Mouse (Mus musculus): ENCODE data around the gene Lrsam1. TPM values are rescaled to one million over a fixed set of nuclear protein-coding genes. Genes with fewer than 3 reads are reported as not detected.

Gene Lrsam1
- polyA plus RNA-seq, 1 experiment, result 13.1 TPM

DNA sequence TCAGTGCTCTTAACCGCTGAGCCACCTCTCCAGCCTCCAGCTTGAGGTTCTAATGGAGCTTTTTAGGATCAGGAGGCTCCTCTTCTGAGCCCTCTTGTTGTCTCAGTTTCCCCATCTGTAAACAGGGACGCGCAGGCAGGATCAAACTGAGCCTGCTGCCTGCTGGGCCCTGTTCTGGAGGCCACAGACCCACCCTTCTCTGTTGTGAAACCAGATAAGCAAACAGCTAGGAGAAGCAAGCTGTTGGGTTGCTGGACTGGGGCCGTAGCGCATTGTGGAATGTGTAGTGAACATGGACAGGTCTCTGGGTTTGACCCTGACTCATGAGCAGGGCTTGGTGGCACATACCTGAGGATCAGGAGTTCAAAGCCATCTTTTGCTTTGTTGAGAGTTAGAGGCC lies 56.8 kb downstream of the Lrsam1 start:
- H3K4me1 ChIP-seq (ENCODE audit: control insufficient read depth, insufficient read depth, insufficient read length, low read length), result peaks cover 17% of the 10 kb centered on the region
- H3K4me3 ChIP-seq (ENCODE audit: insufficient read depth, low read depth, low read length), result no peak overlapping the region
- no peak overlapping the region for H3K27ac ChIP-seq (replicated peaks; ENCODE audit: low read depth, low read length)

DNA sequence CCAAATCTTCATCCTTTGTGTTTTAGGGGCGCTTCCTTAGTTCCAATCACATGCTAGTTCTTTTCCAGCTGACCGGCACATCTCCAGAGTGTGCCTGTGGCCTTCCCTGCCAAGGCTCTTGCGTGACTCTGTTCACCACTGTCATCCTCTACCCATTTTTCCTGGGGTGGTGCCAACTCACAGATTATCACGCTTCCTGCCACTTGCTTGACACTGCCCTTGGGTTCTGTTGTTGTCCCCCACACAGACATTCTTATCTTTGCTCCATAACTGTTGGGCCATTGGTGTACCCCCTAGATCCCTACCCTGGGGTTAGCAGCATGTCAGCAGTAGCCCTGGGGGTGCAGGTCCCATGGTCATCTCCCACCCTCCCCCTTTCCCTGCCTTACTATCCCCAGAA lies 57.9 kb downstream of the Lrsam1 start:
- H3K4me1 ChIP-seq (ENCODE audit: control insufficient read depth, insufficient read depth, insufficient read length, low read length), result peaks cover 17% of the 10 kb centered on the region
- no peak overlapping the region for H3K27ac ChIP-seq (replicated peaks; ENCODE audit: low read depth, low read length)
- H3K4me3 ChIP-seq (ENCODE audit: insufficient read depth, low read depth, low read length), result no peak overlapping the region

DNA sequence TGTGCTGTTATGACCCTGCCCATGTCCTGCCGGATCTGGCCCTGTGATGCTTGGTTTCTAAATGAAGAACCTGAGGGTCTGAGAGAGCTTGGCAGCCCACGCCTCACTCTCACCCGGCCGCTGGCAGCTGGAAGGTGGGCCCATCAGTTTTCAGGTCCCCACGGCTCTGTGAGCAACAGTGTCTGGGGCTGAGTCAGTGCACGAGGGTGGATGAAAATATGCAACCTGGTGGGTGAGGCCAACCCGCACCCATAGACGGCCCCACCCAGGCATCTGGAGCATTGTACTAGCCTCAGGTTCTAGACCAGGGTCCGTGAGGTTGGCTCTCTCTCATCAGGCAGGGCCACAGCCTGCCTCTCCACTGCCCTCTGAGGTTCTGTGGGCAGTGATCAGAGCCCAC lies 59.3 kb downstream of the Lrsam1 start:
- H3K27ac ChIP-seq (replicated peaks; ENCODE audit: low read depth, low read length), result no peak overlapping the region
- H3K4me3 ChIP-seq (ENCODE audit: insufficient read depth, low read depth, low read length), result no peak overlapping the region
- peaks cover 20% of the 10 kb centered on the region for H3K4me1 ChIP-seq (ENCODE audit: control insufficient read depth, insufficient read depth, insufficient read length, low read length)

DNA sequence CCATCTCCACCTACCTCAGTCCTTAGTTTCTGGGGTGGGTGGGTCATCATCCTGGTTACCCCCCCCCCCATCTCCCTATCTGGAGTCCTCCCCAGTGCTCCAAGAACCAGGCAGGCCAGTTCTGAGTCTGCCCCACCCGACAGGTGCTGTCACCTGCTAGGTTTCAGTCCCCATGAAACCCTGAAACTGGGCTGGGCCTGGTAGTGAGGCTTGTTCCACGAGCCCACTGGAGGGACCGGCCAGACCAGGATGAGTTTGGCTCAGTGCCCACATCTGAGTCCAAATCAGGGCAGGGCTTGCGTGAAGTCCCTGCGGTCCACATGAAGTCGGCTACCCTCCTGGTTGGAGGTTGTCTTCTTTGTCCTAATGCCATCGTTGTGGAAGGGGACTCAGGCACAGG lies 62.4 kb downstream of the Lrsam1 start:
- H3K4me3 ChIP-seq (ENCODE audit: insufficient read depth, low read depth, low read length), result no peak overlapping the region
- peaks cover 21% of the 10 kb centered on the region for H3K4me1 ChIP-seq (ENCODE audit: control insufficient read depth, insufficient read depth, insufficient read length, low read length)
- no peak overlapping the region for H3K27ac ChIP-seq (replicated peaks; ENCODE audit: low read depth, low read length)

DNA sequence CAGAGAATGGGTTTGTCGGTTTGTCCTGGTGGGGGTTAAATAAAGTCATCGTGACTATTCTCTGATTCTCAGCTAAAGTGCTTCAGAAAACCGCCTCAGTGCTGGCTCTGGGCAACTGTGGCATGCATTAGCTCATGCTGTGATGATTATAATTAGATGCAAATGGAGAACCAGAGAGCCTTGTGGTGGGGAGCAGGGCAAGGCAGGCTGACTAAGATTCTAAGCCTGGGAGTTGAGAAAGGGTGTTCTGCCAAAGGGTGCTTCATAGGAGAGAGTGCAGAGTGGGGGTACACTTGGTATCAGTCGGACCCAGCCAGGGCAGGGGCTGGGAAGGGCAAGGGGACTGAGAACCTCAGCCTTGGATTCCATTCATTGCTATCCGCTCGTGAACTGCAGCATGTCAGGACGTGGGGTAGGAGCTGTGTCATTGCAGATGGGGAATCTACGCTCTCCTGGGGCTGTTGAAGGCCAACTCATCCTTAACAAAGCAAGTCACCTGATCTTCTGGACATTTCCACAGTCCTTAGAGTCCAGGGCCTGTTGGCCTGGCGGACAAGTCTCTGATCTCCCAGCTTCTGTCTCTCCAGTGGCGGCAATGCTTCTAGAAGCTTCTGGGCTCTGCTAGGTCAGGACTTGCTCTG lies 64.8 kb downstream of the Lrsam1 start:
- peak overlapping the region; percentile 35; the same call in 1 of the 2 replicates for H3K27ac ChIP-seq (replicated peaks; ENCODE audit: low read depth, low read length)
- peaks cover 25% of the 10 kb centered on the region for H3K4me1 ChIP-seq (ENCODE audit: control insufficient read depth, insufficient read depth, insufficient read length, low read length)
- no peak overlapping the region for H3K4me3 ChIP-seq (ENCODE audit: insufficient read depth, low read depth, low read length)

DNA sequence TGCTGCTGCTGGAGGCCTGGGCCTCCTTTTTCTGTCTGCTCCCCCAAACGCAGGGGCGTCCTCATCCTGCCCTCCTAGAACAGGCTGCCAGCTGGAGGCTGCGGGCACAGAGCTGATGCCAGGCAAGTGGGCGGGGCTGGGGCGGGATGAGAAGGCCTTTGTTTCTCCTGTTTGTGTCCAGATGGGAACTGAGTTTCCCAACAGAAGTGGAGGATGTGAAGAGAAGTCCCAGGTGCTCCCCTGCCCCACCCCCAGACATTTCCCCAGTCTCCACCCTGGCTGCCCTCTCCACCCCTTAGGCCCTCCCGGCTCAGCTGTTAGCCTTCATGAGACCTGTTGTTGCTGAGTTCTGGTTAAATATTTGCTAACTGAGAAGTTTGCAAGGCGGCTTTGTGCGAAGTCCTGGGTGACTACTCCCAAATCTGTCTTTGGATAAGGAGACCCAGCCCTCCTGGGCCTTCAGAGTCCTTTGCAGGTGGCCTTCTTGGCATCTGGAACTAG lies 65.8 kb downstream of the Lrsam1 start:
- H3K4me1 ChIP-seq (ENCODE audit: control insufficient read depth, insufficient read depth, insufficient read length, low read length), result peaks cover 25% of the 10 kb centered on the region

DNA sequence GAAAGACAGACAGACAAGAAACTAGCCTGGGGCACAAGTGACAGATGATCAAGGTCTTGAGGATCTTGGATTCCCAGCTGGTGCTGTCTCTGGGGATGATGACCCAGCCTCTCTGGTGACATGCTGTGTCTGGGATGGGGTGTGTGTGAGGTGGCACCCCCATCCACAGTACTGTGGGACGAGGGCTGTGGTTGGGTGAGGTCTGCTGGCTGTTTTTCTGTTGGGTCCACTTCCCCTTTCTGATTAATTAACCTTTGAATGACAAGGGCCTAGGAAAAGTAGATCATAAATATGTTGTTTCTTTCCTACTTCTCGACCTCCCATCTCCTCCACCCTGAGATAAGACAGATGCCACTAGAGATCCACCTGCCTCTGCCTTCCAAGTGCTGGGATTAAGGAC lies 67.3 kb downstream of the Lrsam1 start:
- peaks cover 34% of the 10 kb centered on the region for H3K4me1 ChIP-seq (ENCODE audit: control insufficient read depth, insufficient read depth, insufficient read length, low read length)
- peak overlapping the region; percentile 19; the same call in 1 of the 2 replicates for H3K27ac ChIP-seq (replicated peaks; ENCODE audit: low read depth, low read length)
- H3K4me3 ChIP-seq (ENCODE audit: insufficient read depth, low read depth, low read length), result no peak overlapping the region

More for the DNA sequence above, 65.8 kb downstream of the Lrsam1 start:
- Histone ChIP-seq H3K4me3 (ENCODE audit: insufficient read depth, low read depth, low read length) (no peak overlapping the region), H3K27ac (replicated peaks; ENCODE audit: low read depth, low read length) (peak overlapping the region; percentile 33; the same call in 1 of the 2 replicates)

DNA sequence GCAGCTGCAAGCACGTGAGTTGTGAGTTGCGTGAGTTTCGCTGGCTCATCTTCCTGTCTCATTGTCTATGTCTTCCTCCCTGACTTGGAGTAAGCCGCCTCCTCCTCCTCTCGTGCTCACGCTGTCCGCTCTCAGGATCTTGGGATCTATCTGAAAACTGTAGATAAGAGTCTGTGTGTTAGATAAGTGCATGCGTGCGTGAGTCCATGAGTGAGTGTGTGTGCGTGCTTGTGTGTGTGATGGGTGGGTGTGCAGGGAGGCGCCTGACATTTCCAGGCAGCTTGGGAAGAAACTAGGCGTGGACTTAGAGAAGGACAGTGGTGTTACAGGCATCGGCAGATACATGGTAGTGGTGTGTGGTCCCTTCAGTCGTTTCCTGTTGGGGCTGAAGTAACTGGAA lies 68.9 kb downstream of the Lrsam1 start:
- Histone ChIP-seq H3K4me1 (ENCODE audit: control insufficient read depth, insufficient read depth, insufficient read length, low read length) (peaks cover 31% of the 10 kb centered on the region), H3K27ac (replicated peaks; ENCODE audit: low read depth, low read length) (peak overlapping the region; percentile 17; the same call in 1 of the 2 replicates), H3K4me3 (ENCODE audit: insufficient read depth, low read depth, low read length) (no peak overlapping the region)

DNA sequence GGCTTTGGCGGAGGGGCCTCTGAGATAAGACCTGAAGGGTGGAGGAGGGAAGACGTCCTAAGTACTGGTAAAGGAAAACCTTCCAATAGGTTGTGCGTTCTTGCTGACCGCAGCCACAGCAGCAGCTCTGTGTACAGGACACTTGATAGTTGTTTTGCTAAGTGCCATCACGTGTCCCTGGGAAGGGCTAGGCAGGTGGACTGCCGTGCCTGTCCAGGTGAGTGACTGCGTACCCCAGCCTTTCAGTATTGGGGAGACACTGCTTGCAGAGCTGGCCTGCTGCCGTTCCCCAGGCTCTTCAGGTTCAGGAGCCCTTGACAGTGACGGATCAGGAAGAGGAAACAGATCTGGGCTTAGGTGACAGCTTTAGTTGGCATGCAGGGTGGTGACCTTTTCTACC lies 70.1 kb downstream of the Lrsam1 start:
- Histone ChIP-seq H3K27ac (replicated peaks; ENCODE audit: low read depth, low read length) (no peak overlapping the region), H3K4me3 (ENCODE audit: insufficient read depth, low read depth, low read length) (no peak overlapping the region), H3K4me1 (ENCODE audit: control insufficient read depth, insufficient read depth, insufficient read length, low read length) (peaks cover 24% of the 10 kb centered on the region)

DNA sequence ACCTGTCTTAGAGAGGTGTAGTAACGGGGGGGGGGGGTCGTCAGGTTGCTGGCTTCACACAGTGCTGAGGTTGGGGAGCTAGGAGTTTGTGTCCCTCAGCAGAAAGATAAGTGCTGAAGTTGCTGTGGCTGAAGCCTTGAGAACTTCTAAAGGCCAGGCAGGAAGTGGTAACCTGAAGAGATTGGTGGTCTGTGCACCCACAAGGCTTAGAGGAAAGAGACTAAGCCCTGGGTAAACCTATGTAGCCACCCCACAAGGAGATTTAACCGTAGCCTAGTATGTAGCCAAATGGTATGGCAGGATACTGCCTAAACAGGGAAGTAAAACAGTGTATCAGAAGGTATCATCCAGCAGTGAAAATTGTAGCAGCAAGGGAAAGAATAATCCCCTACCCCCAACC lies 71.1 kb downstream of the Lrsam1 start:
- Histone ChIP-seq H3K27ac (replicated peaks; ENCODE audit: low read depth, low read length) (0 out of 2 replicates have a peak overlapping the region, but pooled peaks have one; percentile 24), H3K4me1 (ENCODE audit: control insufficient read depth, insufficient read depth, insufficient read length, low read length) (peaks cover 18% of the 10 kb centered on the region), H3K4me3 (ENCODE audit: insufficient read depth, low read depth, low read length) (no peak overlapping the region)

DNA sequence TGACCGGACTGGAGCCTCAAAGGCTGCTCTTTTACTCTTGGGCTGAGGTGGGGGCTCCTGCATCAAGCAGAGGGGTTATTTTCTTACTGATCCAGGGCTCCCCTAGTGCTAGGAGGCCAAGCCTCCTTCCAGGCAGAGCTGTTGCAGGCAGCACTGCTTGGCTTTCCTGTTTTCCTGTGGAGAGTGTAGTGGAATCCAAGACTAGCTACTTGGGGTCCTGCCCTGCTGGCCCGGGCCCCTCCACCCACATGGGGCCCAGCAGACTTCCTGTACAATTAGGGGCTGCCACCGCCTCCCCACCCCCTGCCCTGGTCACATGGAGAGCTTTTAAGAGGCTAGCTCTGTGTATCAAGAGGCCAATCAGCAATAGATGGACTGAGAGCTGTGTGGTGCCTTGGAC lies 72.9 kb downstream of the Lrsam1 start:
- Histone ChIP-seq H3K4me1 (ENCODE audit: control insufficient read depth, insufficient read depth, insufficient read length, low read length) (peaks cover 27% of the 10 kb centered on the region), H3K4me3 (ENCODE audit: insufficient read depth, low read depth, low read length) (no peak overlapping the region), H3K27ac (replicated peaks; ENCODE audit: low read depth, low read length) (no peak overlapping the region)

DNA sequence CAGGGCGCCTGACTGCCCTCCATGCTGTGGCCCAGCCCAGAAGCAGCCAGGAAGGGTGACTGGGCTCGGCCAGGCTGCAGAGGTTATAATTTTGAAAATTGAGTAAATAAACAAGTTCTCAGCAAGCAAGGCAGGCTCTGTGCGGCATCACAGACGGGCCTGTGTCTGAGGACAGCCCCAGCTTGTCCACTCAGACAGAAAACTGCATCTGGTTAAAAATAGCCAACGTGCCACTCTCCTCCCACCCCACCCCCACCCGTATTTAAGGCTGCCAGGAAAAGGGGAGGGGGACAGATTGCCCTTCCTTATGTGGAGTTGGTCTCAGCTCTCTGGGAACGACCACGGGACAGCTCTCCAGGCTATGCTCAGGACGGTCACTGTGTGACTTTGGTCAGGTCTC lies 73.4 kb downstream of the Lrsam1 start:
- Histone ChIP-seq H3K4me1 (ENCODE audit: control insufficient read depth, insufficient read depth, insufficient read length, low read length) (peaks cover 27% of the 10 kb centered on the region), H3K4me3 (ENCODE audit: insufficient read depth, low read depth, low read length) (no peak overlapping the region), H3K27ac (replicated peaks; ENCODE audit: low read depth, low read length) (no peak overlapping the region)

DNA sequence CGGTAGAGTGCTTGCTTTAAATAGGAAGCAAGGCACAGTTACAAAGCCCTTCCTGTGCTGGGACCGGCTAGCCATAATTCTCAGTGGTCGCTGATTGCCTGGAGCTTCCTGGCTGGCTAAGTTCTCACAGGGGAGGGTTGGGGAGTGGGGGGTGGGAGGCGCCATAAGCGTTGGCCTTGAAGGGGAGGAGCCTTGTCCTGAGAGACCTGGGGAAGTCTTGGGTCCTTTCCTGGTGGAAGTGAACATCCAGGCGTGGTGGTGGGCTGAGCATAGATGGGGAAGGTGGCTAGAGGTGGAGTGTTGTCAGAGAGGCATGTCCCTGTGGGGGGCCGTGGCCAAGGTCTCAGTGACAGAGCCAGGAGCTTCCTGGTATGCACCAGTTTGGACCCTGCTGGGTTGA lies 76.7 kb downstream of the Lrsam1 start:
- H3K27ac ChIP-seq (replicated peaks; ENCODE audit: low read depth, low read length), result peak overlapping the region; percentile 39; the same call in 1 of the 2 replicates
- no peak overlapping the region for H3K4me3 ChIP-seq (ENCODE audit: insufficient read depth, low read depth, low read length)
- H3K4me1 ChIP-seq (ENCODE audit: control insufficient read depth, insufficient read depth, insufficient read length, low read length), result peaks cover 29% of the 10 kb centered on the region

DNA sequence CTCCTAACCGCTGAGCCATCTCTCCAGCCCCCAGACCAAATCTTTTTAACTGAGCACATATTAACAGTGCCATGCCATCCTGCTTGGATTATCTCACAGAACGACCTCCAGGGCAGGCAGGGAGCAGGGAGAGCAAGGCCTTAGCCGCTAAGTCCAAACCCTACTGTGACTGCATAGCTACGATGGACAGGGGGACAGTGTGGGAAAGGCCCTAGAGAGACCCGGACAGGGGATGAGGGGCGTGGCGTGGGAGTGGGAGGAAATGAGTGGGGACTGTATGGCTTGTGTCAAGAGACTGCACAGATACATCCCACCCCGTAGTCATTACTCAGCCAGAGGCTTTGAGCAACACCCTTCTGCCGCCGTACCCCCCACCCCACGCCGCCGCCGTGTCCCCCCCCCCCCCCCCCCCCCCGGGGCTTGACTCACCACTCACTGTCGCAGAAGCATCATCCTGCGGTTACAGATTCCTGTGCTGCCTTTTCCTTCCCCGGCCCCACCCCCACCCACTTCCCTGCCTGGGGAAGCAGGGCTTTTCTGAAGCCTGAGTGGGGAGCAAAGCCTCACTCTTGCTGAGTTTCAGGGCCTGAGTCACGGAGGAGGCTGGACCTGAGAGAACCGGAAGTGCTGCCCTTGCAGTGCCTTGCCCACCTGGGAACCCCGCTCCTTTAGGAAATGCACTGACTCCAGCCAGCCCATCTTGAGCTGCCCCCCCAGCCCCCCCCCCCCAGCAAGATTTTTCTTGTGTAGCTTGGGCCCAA lies 79.0 kb downstream of the Lrsam1 start:
- Histone ChIP-seq H3K4me3 (ENCODE audit: insufficient read depth, low read depth, low read length) (peak overlapping the region; percentile 46), H3K4me1 (ENCODE audit: control insufficient read depth, insufficient read depth, insufficient read length, low read length) (peaks cover 24% of the 10 kb centered on the region), H3K27ac (replicated peaks; ENCODE audit: low read depth, low read length) (peak overlapping the region; percentile 90)

DNA sequence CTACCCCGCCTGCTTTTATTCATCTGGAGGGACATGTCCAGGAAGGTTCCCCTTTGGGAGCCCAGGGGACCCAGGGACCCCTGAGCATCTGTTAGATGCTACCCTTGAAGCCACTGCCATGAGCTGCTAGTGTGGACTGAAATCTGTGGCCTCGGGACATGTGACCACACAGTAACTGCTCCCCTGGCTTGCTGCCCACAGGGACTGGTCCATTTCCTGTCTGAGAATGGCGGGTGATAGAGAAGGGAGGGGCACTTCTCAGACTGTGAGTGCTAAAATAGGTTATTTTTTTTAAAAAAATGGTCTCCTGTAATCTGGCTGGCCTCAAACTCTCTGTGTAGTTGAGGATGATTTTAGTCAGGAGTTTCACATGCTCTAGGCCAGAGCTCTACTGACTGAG lies 79.7 kb downstream of the Lrsam1 start:
- Histone ChIP-seq H3K4me3 (ENCODE audit: insufficient read depth, low read depth, low read length) (no peak overlapping the region), H3K4me1 (ENCODE audit: control insufficient read depth, insufficient read depth, insufficient read length, low read length) (peaks cover 24% of the 10 kb centered on the region), H3K27ac (replicated peaks; ENCODE audit: low read depth, low read length) (peak overlapping the region; percentile 90)

DNA sequence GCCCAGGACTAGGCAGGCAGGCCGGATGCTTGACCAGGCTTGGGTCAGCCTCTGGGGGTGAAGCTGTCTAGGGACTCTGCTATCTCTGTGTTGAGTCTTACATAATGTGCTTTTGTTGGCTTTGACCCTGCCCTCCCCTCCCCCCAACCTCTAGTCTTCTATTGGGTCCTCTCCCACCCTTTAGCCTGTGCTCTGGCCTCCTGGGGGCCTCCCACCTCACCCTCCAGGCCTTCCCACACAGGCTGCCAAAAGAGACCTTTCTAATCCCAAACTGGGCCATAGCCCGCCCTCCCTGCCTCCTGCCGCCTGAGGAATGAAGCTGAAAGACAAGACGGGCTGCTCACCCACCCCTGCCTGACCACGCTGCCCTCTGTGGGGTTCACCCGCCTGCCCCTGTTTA lies 80.4 kb downstream of the Lrsam1 start:
- H3K27ac ChIP-seq (replicated peaks; ENCODE audit: low read depth, low read length), result peak overlapping the region; percentile 90
- H3K4me1 ChIP-seq (ENCODE audit: control insufficient read depth, insufficient read depth, insufficient read length, low read length), result peaks cover 24% of the 10 kb centered on the region
- H3K4me3 ChIP-seq (ENCODE audit: insufficient read depth, low read depth, low read length), result no peak overlapping the region

All from brown adipose tissue, adult 24 weeks (tissue).